Mouse (Mus musculus) embryonic facial prominence, embryonic 15.5 days (tissue): ENCODE data around the gene Ehbp1l1. TPM values are rescaled to one million over a fixed set of nuclear protein-coding genes. Genes with fewer than 3 reads are reported as not detected.

Experiments used
- ATAC-seq: fragments of 200-750 bp; cut with Nextera tagmentation; 2 replicates; pipeline ENCODE4 v1.8.0; 2017; ENCODE audit warnings: low read depth, moderate TSS enrichment; ENCODE audit not compliant: insufficient number of reproducible peaks, low FRiP score, low TSS enrichment
- H3K27ac ChIP-seq: fragments of 300-500 bp; sonication (generic); replicated peaks from 2 replicates; pipeline ENCODE4 v1.5.1; 2015; ENCODE audit warnings: mild to moderate bottlenecking, inconsistent platforms
- H3K27me3 ChIP-seq: fragments of 300-500 bp; sonication (generic); 2 replicates; pipeline ENCODE4 v1.6.1; 2015; ENCODE audit warnings: inconsistent platforms
- H3K36me3 ChIP-seq: fragments of 300-500 bp; sonication (generic); 2 replicates; pipeline ENCODE4 v1.6.1; 2015; ENCODE audit warnings: mild to moderate bottlenecking, inconsistent platforms
- H3K4me1 ChIP-seq: fragments of 300-500 bp; sonication (generic); 2 replicates; pipeline ENCODE4 v1.6.1; 2015; ENCODE audit warnings: inconsistent platforms
- H3K4me2 ChIP-seq: fragments of 300-500 bp; sonication (generic); replicated peaks from 2 replicates; pipeline ENCODE4 v1.6.1; 2015; ENCODE audit warnings: mild to moderate bottlenecking, inconsistent platforms
- H3K4me3 ChIP-seq: fragments of 300-500 bp; sonication (generic); replicated peaks from 2 replicates; pipeline ENCODE4 v1.5.1; 2015; ENCODE audit warnings: mild to moderate bottlenecking, inconsistent platforms
- H3K9ac ChIP-seq: fragments of 300-500 bp; sonication (generic); 2 replicates; pipeline ENCODE4 v1.6.1; 2015; ENCODE audit warnings: inconsistent platforms
- H3K9me3 ChIP-seq: fragments of 300-500 bp; sonication (generic); replicated peaks from 2 replicates; pipeline ENCODE4 v1.6.1; 2016; ENCODE audit warnings: inconsistent platforms
- WGBS: fragments of 180-500 bp; shearing (Covaris S2); methylation state at CpG from one replicate; pipeline ENCODE4 v1.1.7; 2015; 5-methylcytosine and 5-hydroxymethylcytosine counted together
- microRNA-seq: library from miRNA; unstranded; fragments of <30 nt; microRNA quantifications from one replicate; pipeline ENCODE4, GENCODE M21; 2016; ENCODE audit warnings: borderline number of aligned reads
- polyA plus RNA-seq: library from polyadenylated mRNA; unstranded; fragments of >200 nt; fragmentation: Nextera tagmentation; extraction: Ambion mirVana; gene quantifications from 2 replicates; pipeline ENCODE4 v1.2.1, GENCODE M21; 2015

Ehbp1l1 gene
- polyA plus RNA-seq, 1 experiment from 2014 or later, result 32.4 TPM

GRCm38 (mm10) chr19:5662981-5663913 lies 62.9 kb downstream of the Ehbp1l1 start, which contains the start of gene Sipa1:
Sipa1 (minus strand) TSS chr19:5663707.
- H3K9ac ChIP-seq, result peak within 1 kb of the TSS; percentile 22
- ATAC-seq, result peak; percentile 92
- H3K4me3 ChIP-seq, result peak within 1 kb of the TSS; percentile 54
- H3K4me2 ChIP-seq, result peak within 1 kb of the TSS; percentile 60
- H3K27ac ChIP-seq, result peak within 1 kb of the TSS; percentile 82
- WGBS, result 2% methylated on average over 32 of the region's 32 CpGs
- peaks cover 44% of the 10 kb centered on the region for H3K36me3 ChIP-seq
- no peaks in the 10 kb centered on the region for H3K9me3 ChIP-seq
- H3K27me3 ChIP-seq, result no peaks in the 10 kb centered on the region
- H3K4me1 ChIP-seq, result peaks cover 34% of the 10 kb centered on the region

- no peak for ATAC-seq
- Histone ChIP-seq H3K27ac (peak overlapping the region; percentile 82; the same call in 1 of the 2 replicates), H3K4me3 (peak overlapping the region; percentile 54), H3K36me3 (peaks cover 34% of the 10 kb centered on the region), H3K4me2 (peak overlapping the region; percentile 60), H3K9ac (0 out of 2 replicates have a peak overlapping the region, but pooled peaks have one; percentile 22), H3K9me3 (no peaks in the 10 kb centered on the region), H3K27me3 (no peaks in the 10 kb centered on the region), H3K4me1 (peaks cover 34% of the 10 kb centered on the region)
- WGBS, result 68% methylated on average over 8 of the region's 8 CpGs
Measured at GRCm38 (mm10) chr19:5662310-5662709, 63.8 kb downstream of the Ehbp1l1 start.

GRCm38 (mm10) chr19:5660942-5661751 lies 65.0 kb downstream of the Ehbp1l1 start:
- WGBS, result 80% methylated on average over 16 of the region's 16 CpGs
- Histone ChIP-seq H3K9ac (peak overlapping the region; percentile 6; the same call in 1 of the 2 replicates), H3K4me2 (peak overlapping the region; percentile 19), H3K36me3 (peaks cover 23% of the 10 kb centered on the region), H3K27ac (peak overlapping the region; percentile 55), H3K4me3 (peak overlapping the region; percentile 12), H3K4me1 (peaks cover 34% of the 10 kb centered on the region), H3K9me3 (no peaks in the 10 kb centered on the region), H3K27me3 (peaks cover 3% of the 10 kb centered on the region; the same call in 1 of the 2 replicates)
- ATAC-seq, result no peak

Small RNAs within 50 kb of the gene (microRNA-seq; reads per million reads assigned to microRNA genes)
- 0.52 reads per million for gene Mir6987

Other genes with a start within 250 kb of the Ehbp1l1 start
- 44.1 and 45.2 TPM in 2 replicates for gene Mus81, start 237.9 kb downstream of the Ehbp1l1 start, polyA plus RNA-seq
- 2,278 and 2,311 TPM in 2 replicates for gene Cfl1, start 235.9 kb downstream of the Ehbp1l1 start, polyA plus RNA-seq
- gene 1700020D05Rik, start 222.5 kb downstream of the Ehbp1l1 start, polyA plus RNA-seq, result 0.16 TPM in 1 of 2 replicates, not detected in the other
- gene Snx32, start 215.8 kb downstream of the Ehbp1l1 start, polyA plus RNA-seq, result 10.7 and 11.7 TPM in 2 replicates
- gene Ovol1, start 165.7 kb downstream of the Ehbp1l1 start, polyA plus RNA-seq, result 22.1 and 23.3 TPM in 2 replicates
- 5.2 and 5.7 TPM in 2 replicates for gene Ap5b1, start 158.3 kb downstream of the Ehbp1l1 start, polyA plus RNA-seq
- 122 and 126 TPM in 2 replicates for gene Rnaseh2c, start 124.4 kb downstream of the Ehbp1l1 start, polyA plus RNA-seq
- gene Kat5, start 116.1 kb downstream of the Ehbp1l1 start, polyA plus RNA-seq, result 49.4 and 52.3 TPM in 2 replicates
- gene Rela, start 88.8 kb downstream of the Ehbp1l1 start, polyA plus RNA-seq, result 61.4 and 62.4 TPM in 2 replicates
- 29.4 and 30.4 TPM in 2 replicates for gene Sipa1, start 62.6 kb downstream of the Ehbp1l1 start, polyA plus RNA-seq
- 27.1 and 30.0 TPM in 2 replicates for gene Map3k11, start 37.6 kb downstream of the Ehbp1l1 start, polyA plus RNA-seq
- gene Pcnx3, start 37.4 kb downstream of the Ehbp1l1 start, polyA plus RNA-seq, result 24.6 and 26.6 TPM in 2 replicates
- gene Kcnk7, start 21.9 kb downstream of the Ehbp1l1 start, polyA plus RNA-seq, result 3.8 TPM in 2 replicates
- gene Fam89b, start 3.3 kb upstream of the Ehbp1l1 start, polyA plus RNA-seq, result 110 and 111 TPM in 2 replicates
- 52.5 and 53.5 TPM in 2 replicates for gene Ltbp3, start 14.6 kb upstream of the Ehbp1l1 start, polyA plus RNA-seq
- gene Scyl1, start 45.1 kb upstream of the Ehbp1l1 start, polyA plus RNA-seq, result 81.4 and 81.8 TPM in 2 replicates
- 32.5 and 37.4 TPM in 2 replicates for gene Frmd8, start 149.0 kb upstream of the Ehbp1l1 start, polyA plus RNA-seq
- gene Slc25a45, start 151.5 kb upstream of the Ehbp1l1 start, polyA plus RNA-seq, result 5.9 and 7.5 TPM in 2 replicates
- gene Tigd3, start 167.8 kb upstream of the Ehbp1l1 start, polyA plus RNA-seq, result 3.4 and 3.6 TPM in 2 replicates
- gene Dpf2, start 186.7 kb upstream of the Ehbp1l1 start, polyA plus RNA-seq, result 144 and 167 TPM in 2 replicates
- gene Cdc42ep2, start 198.5 kb upstream of the Ehbp1l1 start, polyA plus RNA-seq, result 11.0 TPM in 2 replicates
- gene Pola2, start 237.9 kb upstream of the Ehbp1l1 start, polyA plus RNA-seq, result 59.6 and 65.4 TPM in 2 replicates